Mouse (Mus musculus) spleen, postnatal 10 days (tissue): ENCODE results near the gene Fam196b.
A peak's percentile ranks its signal among the peaks of the same experiment; 100 is the strongest.

Experiments
- DNase-seq, 2 experiments: peaks; one replicate each; pipeline ENCODE4 v3.0.0; 2021 to 2022; ENCODE audit warnings: low spot score in 2 of 2

Gene Fam196b

DNA sequence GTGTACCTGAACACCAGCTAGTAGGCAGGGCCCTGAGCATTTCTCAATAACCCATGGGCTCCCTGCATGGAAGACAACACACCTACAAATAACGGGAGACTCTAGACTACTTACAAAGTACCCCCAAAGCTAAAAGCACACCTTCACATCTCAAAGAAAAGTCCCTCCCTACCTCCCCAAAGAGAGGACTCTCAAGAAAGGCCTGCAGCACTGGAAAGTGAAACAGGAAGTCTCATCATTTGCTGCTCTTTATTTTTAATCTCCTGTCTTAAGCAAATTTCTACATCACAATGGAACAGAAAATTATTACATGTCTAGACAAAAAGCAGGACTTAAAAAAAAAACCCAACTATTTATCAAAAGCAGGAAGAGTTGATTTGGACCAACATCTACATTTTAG is 90.7 kb downstream of the Fam196b start:
- no peak for DNase-seq

DNA sequence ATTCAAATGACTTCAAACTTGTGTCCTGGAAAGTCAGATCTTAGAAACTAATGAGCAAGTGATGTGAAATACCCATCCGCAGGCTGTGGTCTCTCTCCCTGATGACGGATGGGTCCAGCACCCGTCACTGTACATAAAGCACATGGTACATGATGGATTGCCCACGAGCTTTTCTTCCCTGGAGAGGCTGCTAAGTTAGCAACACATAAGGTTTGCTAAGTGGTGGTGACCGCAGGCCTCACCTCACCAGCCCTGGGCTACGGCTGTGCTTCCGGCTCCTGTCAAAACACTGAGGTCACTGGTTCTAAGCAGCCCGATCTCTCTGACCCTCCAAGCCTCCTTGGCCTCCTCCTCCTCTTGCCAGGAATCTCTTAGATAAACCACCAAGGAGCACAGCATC is 91.7 kb downstream of the Fam196b start:
- no peak for DNase-seq

DNA sequence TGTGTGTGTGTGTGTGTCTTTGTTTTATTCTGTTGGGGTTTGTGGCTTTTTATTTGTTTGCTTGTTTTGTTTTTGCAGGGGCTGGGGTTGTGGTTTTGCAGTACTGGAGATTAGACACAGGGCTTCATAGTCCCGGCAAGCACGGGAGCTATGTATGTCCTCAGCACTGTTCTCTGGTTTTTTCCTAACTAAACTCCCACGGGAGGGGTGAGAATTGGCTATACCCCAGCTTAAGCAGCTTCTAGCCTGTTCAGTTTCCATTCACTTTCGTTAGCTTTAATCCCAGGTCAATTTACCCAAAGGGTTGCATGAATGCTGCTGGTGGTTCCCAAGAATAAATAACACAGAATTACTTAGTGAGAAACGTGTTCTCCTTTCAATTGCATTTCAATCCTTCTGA is 92.2 kb downstream of the Fam196b start:
- no peak for DNase-seq

DNA sequence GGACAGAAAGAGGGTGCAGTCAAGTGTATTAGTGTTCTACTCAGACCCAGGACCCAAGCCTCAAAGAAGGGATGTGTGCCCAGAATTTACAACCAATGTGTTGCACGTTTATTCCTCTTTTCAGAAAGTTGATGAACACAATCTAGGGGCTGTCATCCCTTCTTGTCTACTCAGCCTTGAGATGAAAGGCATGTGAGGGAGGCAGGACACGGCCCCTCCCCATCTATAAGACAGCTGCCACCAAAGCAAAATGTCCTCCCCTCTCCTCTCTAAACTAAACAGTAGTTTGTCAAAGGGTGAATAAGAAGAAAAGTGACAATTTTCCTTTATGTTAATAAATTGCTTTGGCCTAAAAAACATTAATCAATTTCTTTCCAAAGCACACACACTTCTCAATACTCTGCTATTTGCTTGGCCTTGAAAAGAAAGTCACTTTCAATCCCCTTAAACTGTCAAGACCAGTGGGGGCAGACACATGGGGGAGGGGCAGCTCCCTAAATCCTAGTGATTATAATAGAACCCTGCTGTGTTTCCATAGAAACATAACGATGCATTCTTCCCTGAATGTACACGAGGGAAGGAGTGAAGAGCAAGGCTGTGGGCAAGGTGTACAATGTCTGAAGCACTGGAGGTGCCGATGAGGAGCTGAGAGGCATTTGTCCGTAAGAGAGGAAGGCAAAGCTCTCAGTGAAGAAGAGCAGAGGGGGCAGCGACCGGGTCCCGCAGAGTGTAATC is 101.4 kb downstream of the Fam196b start:
- DNase-seq: no peak

DNA sequence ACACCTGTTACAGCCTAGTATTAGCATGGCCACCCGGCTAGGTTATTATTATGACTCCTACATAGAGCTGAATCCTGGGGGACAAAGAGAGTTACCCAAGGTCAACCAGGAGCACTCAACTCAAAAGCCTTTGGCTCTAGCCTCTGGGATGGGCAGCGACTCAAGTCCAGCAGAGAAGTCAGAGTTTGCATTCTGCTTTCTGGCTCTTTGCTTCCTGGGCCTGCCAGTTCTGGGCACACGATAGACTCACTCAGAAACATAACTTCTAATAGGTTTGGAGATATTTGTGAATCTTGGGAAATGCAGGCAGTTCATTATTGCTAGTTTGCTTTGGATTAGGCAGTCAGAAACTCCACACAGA is 102.0 kb downstream of the Fam196b start:
- no peak for DNase-seq

DNA sequence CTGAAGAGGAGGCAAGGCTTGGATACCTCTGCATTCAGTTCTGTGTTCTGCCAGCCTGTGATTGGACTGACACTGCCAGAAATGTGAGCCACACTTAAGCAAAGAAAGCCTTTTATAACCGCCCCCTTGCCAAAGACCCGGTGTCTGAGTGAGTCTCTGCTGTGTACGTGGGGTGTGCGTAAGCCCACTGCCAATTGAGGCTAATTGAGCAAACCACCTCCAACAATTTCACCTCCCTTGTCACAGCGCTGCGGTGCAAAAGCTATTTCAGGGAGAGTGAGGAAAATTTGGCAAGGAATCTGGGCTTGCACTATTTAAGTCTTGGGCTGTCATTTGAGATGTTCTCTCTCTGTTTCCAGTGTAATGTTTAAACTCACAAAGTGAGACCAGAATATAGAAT is 106.4 kb downstream of the Fam196b start:
- no peak for DNase-seq

DNA sequence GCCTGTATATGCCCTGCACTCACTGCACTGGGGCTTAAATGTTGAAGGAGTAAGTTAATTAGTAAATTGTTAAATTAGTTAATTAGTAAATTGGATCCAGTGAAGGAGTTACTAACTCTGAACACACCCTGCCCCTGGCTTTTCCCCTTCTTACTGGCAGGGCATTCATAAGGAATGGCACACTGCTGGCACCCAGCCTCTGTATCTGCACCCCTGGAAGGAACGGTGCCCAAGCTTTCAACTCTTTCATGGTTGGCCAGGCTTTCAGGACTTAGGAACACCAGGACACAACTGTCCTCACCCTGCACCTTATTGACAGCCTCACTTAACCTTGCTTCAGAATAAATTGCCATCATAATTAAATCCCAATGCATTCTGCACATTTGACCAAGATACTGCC is 109.9 kb downstream of the Fam196b start:
- DNase-seq: no peak

DNA sequence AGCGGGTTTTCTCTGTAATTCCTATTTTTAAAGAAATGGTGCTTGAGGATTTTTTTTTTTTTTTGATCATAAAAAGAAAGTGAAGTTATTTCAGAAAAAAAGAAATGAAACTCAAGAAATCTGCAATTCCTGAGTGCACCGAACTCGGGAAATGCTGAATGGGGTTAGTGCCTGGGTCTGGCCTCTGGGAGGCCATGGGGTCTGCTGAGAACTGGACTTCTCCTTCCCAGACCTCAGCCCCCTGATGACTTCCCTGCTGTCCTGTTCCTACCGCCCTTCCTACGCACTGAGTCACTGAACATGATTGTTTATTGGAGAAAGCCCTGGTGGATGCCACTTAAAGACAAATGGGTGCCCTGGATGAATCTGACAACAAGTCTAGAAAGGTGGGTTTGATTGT is 112.6 kb downstream of the Fam196b start:
- DNase-seq: no peak

DNA sequence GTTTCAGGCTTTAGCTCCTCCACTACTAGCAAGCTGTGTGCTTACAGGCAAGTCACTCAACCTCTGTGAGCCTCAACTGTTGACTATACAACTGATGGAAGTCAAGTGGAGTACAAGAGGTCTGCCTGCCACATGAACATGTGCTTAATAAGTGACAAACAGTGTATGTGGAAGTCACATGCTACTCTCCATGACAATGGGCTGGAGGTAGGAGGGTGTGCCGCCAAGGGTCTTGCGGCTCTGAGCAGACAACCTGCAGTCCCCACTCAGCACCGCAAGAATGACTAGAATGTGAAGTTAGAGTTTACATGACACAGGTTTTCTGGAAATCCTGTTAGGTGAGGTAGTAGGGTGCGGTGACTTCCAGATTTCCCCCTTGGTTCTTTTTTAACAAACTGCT is 116.3 kb downstream of the Fam196b start:
- DNase-seq: no peak

DNA sequence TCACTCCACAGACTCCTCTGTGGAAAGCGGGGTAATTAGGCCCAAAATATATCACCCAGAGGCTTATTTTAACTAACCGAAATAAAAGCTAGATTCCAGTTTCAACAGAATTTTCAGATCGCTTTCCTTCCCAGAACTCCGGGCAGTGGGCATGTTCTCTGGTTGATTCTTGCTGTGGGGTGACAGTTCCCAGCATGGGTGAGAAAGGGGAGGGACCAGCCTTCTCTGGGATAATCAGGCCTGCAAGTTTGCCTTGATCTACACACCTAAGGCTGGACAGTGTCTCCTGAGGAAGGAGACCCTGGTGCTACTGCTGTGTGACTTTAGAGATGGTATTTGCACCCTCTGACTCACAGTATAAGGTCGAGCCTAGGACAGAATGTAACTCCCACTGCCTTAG is 116.7 kb downstream of the Fam196b start:
- DNase-seq: no peak

DNA sequence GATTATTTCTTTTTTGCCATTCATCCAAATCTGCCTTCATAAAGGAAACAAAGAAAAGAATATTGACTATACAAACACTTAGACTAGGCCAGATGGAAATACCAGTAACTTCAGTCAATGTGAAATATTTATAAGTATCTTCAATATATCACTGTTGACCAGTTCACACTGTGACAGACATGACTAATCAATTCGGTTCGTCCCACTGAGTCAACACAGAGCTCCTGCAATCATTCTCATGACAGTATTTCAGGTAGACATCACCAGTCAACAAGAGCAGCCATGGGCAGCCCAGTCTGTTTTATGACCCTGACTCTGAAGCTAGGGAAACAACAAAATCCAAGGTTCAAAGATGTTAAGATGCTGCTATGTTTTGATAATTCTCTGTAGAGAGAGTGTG is 117.4 kb downstream of the Fam196b start:
- DNase-seq: no peak

DNA sequence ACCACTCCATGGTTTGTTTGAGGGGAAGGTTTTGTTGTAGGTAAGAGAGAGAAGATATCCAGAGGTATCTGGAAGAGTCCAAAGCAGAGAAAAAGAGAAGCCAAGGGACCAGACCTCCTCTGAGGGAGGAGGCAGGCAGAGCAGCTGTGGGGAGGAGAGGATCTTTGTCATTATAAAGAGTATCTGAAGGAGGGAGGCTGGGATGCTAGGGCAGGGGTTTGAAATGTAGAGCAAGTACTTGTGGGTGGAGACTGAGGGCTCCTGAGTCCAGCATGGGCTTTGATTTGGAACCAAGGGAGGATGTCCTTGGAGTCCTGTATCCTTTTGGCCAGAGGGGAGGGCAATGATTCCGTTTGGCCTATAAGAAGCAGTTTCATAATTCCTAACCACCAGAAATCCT is 122.8 kb downstream of the Fam196b start:
- DNase-seq: no peak

DNA sequence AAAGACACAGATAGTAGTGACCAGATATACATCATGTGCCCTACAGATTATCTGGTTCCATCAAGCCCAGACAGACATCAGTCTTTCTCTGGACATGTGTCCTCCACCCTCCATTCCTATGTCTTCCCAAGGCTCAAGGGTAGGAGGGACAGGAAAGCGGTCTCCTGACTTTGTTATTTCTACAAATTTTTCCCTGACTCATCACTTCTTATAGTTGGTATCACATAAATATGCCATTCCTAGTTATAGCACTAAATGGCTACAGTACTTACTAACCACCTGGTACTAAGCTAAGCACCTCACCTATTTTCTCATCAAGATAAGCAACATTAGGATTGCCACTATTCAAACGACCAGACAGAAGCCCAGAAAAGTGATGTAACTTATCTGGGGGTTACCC is 123.8 kb downstream of the Fam196b start:
- no peak for DNase-seq

DNA sequence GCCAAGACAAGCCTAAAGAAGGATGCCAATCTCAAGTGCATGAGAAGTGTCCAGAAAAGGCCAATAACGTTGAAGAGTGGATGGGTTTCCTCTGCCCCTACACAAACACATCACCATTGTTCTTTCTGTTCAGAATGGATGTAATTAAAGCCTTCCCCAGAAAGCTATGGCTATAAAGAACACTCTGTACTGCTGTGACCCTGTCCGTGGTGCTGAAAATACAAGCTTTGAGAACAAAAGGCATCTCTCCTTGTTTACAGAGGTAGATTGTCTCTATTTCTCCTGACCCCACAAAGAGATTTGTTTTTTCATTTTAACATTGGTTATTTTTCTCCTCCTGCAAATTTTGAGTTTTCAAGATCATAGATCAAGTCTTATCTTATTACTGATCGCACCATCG is 133.3 kb downstream of the Fam196b start:
- peak in 1 of 2 experiments; percentile 25 for DNase-seq

DNA sequence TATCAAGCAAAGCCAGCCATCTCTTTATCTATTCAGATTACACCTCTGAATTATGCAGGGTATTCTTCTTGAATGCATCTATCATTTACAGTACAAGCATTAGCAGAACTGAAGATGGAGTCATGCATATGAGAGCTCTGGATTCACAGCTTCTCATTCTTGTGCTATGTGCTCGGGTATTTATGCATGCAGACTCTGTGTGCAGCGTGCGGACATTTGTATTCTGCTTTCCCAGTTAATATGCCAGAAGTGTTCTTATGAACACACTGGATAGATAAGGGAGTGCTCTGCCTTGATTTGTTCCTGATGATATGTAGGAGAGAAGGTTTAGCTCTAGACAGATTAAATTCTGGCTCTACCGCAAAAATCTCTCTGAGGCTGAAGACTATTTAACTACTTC is 135.3 kb downstream of the Fam196b start:
- DNase-seq: no peak

DNA sequence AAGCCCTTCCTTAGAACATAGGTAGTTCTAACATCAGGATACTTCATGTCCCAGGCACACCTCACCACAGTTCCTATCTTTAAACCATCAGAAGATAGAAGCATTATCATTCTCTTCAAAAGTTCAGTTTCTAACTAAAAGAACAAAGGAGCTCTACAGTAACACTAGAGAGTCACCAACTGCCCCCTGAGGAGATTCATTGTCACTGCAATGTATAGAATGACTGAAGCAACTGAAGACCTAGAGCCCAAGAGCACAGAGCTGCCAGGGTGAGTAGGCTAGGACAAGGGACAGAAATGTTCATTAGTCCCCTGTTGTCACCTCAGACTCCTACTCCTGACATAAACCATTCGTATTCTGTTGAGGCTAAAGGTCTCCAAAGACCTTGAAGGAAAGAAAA is 152.4 kb downstream of the Fam196b start:
- no peak for DNase-seq

DNA sequence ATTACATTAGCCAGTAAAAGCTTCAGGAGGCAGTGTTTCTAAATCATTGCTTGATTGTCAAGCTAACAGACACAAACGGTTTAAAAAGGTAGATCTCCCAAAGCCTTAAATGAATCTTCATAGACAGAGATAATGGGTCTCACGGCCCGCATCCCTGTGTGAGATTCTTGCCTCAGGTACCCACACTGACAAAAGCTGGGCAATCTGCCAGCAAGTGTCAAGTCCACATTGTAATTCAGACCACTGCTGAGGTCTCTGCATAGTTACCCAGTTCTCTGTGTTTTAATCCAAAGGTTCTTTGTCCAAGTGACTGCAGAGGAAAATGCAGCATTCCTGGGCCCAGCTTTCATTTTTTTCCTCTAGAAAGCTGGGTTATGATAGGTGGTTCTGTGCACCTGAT is 153.9 kb downstream of the Fam196b start:
- DNase-seq: no peak

DNA sequence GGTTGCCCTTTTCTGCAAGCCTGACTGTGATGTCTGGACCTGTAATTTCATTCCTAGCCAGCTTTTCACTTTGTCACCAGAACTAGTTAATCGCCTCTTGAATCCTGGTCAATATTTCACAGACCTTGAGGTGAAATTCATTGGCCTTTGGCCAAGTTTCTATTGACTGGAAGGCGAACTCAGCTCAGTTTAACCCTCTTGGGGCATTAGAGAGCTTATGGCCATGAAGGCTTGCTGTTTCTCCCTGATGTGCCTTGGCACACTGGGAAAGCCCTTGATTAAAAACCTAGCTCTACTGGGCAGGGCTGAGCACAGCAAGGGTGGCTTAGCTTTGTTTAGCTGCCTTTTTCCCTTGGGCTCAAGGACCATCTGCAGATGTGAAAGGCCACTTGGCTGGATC is 155.2 kb downstream of the Fam196b start:
- no peak for DNase-seq
